Mouse (Mus musculus): ENCODE measurements around the gene Vwa3b.

Gene Vwa3b

GRCm38 (mm10) chr1:37231295-37231701, 204.9 kb downstream of the Vwa3b start:
- no peak for DNase-seq (ENCODE audit: low spot score)
